Mouse (Mus musculus) neural tube, embryonic 15.5 days (tissue): ENCODE results near the gene Abhd17c. TPM values are rescaled to one million over a fixed set of nuclear protein-coding genes. Genes with fewer than 3 reads are reported as not detected.
"Not testable (repeated sequence)": the region's sequence is repeated elsewhere in the genome, so short reads cannot be mapped to it uniquely, and the experiment has no call there.

Experiments used
- ATAC-seq: fragments of 200-750 bp; cut with Nextera tagmentation; 2 replicates; pipeline ENCODE4 v1.8.0; 2017; ENCODE audit warnings: mild to moderate bottlenecking, moderate TSS enrichment, moderate library complexity; ENCODE audit not compliant: low FRiP score
- H3K27ac ChIP-seq: fragments of 300-500 bp; sonication (generic); replicated peaks from 2 replicates; pipeline ENCODE4 v1.5.1; 2015; ENCODE audit warnings: mild to moderate bottlenecking, inconsistent platforms
- H3K27me3 ChIP-seq: fragments of 300-500 bp; sonication (generic); replicated peaks from 2 replicates; pipeline ENCODE4 v1.6.1; 2015; ENCODE audit warnings: inconsistent platforms
- H3K36me3 ChIP-seq: fragments of 300-500 bp; sonication (generic); 2 replicates; pipeline ENCODE4 v1.6.1; 2015; ENCODE audit warnings: inconsistent platforms
- H3K4me1 ChIP-seq: fragments of 300-500 bp; sonication (generic); 2 replicates; pipeline ENCODE4 v1.6.1; 2015; ENCODE audit warnings: inconsistent platforms
- H3K4me2 ChIP-seq: fragments of 300-500 bp; sonication (generic); 2 replicates; pipeline ENCODE4 v1.6.1; 2015; ENCODE audit warnings: inconsistent platforms, mild to moderate bottlenecking, moderate library complexity
- H3K4me3 ChIP-seq: fragments of 300-500 bp; sonication (generic); replicated peaks from 2 replicates; pipeline ENCODE4 v1.5.1; 2015; ENCODE audit warnings: mild to moderate bottlenecking, inconsistent platforms
- H3K9ac ChIP-seq: fragments of 300-500 bp; sonication (generic); replicated peaks from 2 replicates; pipeline ENCODE4 v1.6.1; 2015; ENCODE audit warnings: mild to moderate bottlenecking, inconsistent platforms
- H3K9me3 ChIP-seq: fragments of 300-500 bp; sonication (generic); replicated peaks from 2 replicates; pipeline ENCODE4 v1.6.1; 2016; ENCODE audit warnings: inconsistent platforms
- whole genome bisulfite sequencing: fragments of 180-500 bp; shearing (Covaris S2); methylation state at CpG from one replicate; pipeline ENCODE4 v1.1.7; 2015; ENCODE audit warnings: mixed read lengths; 5-methylcytosine and 5-hydroxymethylcytosine counted together
- polyA plus RNA-seq: library from polyadenylated mRNA; unstranded; fragments of >200 nt; fragmentation: Nextera tagmentation; extraction: Ambion mirVana; gene quantifications from 2 replicates; pipeline ENCODE4 v1.2.1, GENCODE M21; 2015

Gene Abhd17c
- polyA plus RNA-seq, result 45.2 and 71.7 TPM in 2 replicates

DNA sequence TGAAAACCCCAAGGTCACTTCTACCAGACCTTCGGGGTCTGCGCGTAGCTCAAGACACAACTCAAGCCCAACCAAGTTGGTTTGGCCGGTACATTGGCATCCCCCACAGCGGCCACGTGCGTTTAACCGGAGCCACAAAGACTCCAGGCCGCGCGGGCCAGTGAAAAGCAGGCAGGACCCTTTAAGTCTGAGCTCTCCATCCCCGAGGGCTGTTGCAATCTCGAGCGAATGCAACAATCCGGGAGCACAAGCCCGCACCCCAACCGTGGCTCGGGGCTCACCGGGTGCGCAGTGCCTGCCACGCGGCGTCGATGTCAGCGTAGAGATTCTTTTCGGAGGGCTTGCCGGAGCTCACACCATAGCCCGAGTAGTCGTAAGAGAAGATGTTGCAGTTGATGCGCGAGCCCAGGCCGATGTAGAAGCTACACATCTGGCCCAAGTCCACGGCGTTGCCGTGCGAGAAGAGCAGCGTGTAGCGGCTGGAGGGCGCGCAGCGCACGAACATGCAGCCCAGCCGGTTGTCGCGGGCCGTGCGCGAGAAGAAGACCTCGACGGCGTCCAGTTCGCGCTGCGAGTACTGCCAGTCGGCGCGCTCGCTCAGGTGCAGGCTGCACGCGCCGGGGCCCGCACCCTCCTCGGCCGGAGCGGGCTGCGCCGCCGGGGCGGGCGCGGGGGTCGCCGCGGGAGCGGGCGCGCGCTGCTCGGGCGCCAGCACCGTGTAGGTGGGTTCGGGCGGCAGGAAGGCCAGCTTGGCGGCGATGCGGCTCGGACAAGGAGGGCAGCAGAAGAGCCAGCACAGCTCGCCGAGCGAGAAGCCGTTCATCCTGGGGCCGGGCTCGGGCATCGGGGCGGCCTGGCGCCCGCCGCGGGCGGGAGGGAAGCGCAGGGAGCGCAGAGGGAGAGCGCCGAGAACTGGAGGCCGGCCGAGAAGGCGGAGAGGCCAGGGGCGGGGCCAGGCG is at the start of gene Abhd17c:
Abhd17c (minus strand) TSS at position 893 of the 959 bp plus-strand sequence.
- H3K4me2 ChIP-seq, result peak within 1 kb of the TSS; percentile 91
- peak within 1 kb of the TSS; percentile 79 for H3K4me3 ChIP-seq
- under 1% methylated on average over 96 of the region's 109 CpGs for WGBS
- no peaks in the 10 kb centered on the region; the same call in 1 of the 2 replicates for H3K36me3 ChIP-seq
- H3K27ac ChIP-seq, result peak within 1 kb of the TSS; percentile 96
- peaks cover 47% of the 10 kb centered on the region for H3K4me1 ChIP-seq
- ATAC-seq, result peak; percentile 84
- H3K9ac ChIP-seq, result peak within 1 kb of the TSS; percentile 97
- H3K27me3 ChIP-seq, result no peaks in the 10 kb centered on the region
- H3K9me3 ChIP-seq, result no peaks in the 10 kb centered on the region

DNA sequence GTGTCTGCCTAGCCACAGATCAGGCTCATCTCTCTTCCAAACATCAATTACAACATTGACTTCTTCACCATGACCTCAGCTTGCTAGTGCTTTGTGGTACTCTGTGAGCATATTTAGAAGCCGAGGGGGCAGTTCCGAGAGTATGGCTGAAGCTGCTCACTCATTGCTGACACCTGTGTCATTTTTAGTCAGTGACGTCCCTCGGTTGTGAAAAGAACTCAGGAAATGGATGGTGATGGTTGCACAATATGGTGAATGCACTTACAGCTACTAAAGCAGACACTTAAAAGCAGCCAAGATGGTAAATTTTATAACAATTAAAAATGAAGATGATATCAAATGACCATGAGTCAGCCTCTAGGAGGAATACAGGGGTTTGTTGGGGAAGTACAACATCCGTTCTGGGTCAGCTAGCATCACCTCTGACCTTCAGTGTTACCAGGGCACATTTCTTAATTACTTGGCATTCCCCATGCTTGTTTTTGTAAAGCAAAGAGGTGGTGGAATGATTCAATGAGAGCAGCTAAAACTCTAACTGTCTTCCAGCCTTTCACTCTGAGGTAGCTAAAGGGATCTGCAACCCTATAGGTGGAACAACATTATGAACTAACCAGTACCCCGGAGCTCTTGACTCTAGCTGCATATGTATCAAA is 45.6 kb upstream of the Abhd17c start:
- Histone ChIP-seq H3K9me3 (no peaks in the 10 kb centered on the region), H3K27me3 (no peaks in the 10 kb centered on the region), H3K36me3 (no peaks in the 10 kb centered on the region), H3K4me1 (no peaks in the 10 kb centered on the region), H3K27ac (no peak overlapping the region), H3K4me2 (no peak overlapping the region), H3K4me3 (no peak overlapping the region), H3K9ac (no peak overlapping the region)
- no peak for ATAC-seq
- WGBS, result 92% methylated on average over 6 of the region's 6 CpGs

DNA sequence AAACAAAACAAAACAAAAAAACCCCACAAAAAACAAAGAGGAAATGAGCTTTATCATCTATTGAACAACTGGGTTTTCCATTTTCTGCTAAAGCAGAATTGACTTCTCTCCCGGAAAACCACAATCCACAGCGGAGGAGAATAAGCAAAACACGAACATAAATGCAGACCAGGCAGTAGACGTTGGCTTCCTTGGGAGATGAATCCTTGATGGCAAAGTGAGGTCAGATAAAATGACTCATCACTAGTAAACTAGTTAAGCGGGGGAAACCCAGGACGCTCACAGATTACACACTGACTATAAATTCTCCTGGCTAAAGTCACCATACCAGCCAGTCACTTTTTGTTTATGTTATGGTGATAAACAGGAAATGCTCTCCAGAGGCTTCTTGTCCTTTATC is 44.5 kb upstream of the Abhd17c start:
- no peak for ATAC-seq
- no peaks in the 10 kb centered on the region for H3K36me3 ChIP-seq
- no peaks in the 10 kb centered on the region for H3K4me1 ChIP-seq

DNA sequence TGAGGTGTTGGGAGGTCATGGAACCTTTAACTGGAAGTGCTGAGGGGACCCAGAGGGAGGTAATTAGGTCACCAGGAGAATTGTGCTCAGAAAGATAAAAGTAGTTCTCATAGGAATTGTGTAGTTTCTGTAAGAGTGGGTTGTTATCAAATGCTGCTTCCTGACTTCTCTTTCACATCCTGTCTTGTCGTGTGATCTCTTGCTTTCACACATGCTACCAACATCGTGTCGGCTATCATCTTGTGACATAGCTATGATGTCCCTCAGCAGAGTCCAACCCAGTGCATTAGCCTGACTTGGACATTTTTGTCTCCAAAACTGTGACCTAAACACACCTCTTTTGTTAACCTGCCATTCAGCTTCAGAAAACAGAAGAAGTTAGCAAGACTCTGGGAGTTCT is 40.6 kb upstream of the Abhd17c start:
- Histone ChIP-seq H3K4me2 (no peak overlapping the region), H3K9ac (no peak overlapping the region), H3K27me3 (no peaks in the 10 kb centered on the region), H3K9me3 (no peaks in the 10 kb centered on the region), H3K36me3 (no peaks in the 10 kb centered on the region), H3K27ac (no peak overlapping the region), H3K4me3 (no peak overlapping the region), H3K4me1 (no peaks in the 10 kb centered on the region)
- 88% methylated on average over 3 of the region's 3 CpGs for WGBS
- no peak for ATAC-seq

More for the DNA sequence above, 44.5 kb upstream of the Abhd17c start:
- H3K9me3 ChIP-seq, result no peaks in the 10 kb centered on the region
- WGBS, result 80% methylated on average over 6 of the region's 6 CpGs
- no peak overlapping the region for H3K27ac ChIP-seq
- no peak overlapping the region for H3K9ac ChIP-seq
- H3K27me3 ChIP-seq, result no peaks in the 10 kb centered on the region
- no peak overlapping the region for H3K4me2 ChIP-seq
- no peak overlapping the region for H3K4me3 ChIP-seq

DNA sequence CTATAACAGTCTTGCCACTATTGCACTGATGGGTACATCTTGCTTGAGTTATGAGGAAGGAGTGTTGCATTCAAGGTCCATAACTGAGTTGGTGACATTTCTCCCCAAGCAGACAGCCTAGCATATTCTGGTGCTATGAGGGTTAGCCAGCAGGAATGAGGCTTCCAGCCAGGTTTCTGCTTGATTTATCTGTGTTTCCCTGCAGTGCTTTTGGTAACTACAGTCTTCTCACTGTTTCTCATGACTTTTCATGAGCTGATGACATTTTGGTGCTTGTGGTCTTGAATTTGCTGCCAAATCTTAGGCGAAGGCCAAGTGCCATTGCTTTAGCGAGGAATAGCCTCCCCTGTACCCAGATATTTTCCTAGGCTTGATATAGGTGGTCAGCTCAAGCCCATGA is 39.8 kb upstream of the Abhd17c start:
- Histone ChIP-seq H3K9ac (no peak overlapping the region), H3K9me3 (no peaks in the 10 kb centered on the region), H3K4me1 (no peaks in the 10 kb centered on the region), H3K27me3 (no peaks in the 10 kb centered on the region), H3K4me3 (no peak overlapping the region), H3K36me3 (no peaks in the 10 kb centered on the region), H3K27ac (no peak overlapping the region), H3K4me2 (no peak overlapping the region)
- 95% methylated on average over 2 of the region's 2 CpGs for WGBS
- no peak for ATAC-seq

DNA sequence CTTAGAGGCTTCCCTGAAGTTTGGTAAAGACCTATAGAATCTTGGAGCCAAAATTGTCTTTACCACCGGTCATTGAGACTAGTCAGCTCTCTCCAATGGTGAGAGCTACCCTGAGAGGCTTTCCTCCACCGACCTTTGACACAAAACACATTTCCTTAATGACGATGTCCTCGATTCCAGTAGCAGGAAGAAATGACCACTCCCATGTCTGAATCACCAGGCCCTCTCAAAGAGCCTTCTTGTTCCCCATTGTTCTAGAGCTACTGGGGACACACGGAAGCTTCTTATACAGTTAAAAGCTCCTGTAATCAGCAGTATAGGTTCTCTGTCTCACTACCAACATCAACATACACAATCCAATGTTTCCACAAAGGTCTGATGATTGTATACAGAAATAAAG is 36.5 kb upstream of the Abhd17c start:
- no peak for ATAC-seq
- H3K27ac ChIP-seq, result no peak overlapping the region
- H3K4me1 ChIP-seq, result no peaks in the 10 kb centered on the region
- no peak overlapping the region for H3K9ac ChIP-seq
- H3K4me3 ChIP-seq, result no peak overlapping the region
- H3K36me3 ChIP-seq, result no peaks in the 10 kb centered on the region
- H3K27me3 ChIP-seq, result no peaks in the 10 kb centered on the region
- no peak overlapping the region for H3K4me2 ChIP-seq
- WGBS, result 82% methylated on average over 5 of the region's 5 CpGs
- H3K9me3 ChIP-seq, result no peaks in the 10 kb centered on the region

DNA sequence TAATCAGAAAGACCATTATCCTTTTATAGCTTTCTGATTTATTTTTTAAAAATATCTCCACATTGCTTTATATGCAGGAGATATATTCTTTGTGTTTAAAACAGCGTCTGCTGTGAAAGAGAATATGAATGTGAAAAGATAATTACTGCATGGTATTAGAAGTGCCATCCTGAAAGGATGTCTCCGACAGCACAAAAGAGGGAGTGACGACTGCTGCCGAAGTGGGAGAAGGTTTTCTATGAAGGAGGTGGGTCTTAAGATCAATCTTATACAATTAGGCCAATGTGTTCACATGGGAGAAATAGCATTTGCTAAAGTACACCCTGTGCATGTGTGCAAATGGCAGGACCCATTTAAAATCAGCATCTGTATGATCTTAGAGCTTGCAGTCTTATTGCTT is 33.5 kb upstream of the Abhd17c start:
- Histone ChIP-seq H3K36me3 (no peaks in the 10 kb centered on the region), H3K27me3 (no peaks in the 10 kb centered on the region), H3K9ac (no peak overlapping the region), H3K4me3 (no peak overlapping the region), H3K27ac (no peak overlapping the region), H3K4me1 (no peaks in the 10 kb centered on the region), H3K9me3 (no peaks in the 10 kb centered on the region), H3K4me2 (no peak overlapping the region)
- no peak for ATAC-seq
- WGBS, result 76% methylated on average over 4 of the region's 4 CpGs

DNA sequence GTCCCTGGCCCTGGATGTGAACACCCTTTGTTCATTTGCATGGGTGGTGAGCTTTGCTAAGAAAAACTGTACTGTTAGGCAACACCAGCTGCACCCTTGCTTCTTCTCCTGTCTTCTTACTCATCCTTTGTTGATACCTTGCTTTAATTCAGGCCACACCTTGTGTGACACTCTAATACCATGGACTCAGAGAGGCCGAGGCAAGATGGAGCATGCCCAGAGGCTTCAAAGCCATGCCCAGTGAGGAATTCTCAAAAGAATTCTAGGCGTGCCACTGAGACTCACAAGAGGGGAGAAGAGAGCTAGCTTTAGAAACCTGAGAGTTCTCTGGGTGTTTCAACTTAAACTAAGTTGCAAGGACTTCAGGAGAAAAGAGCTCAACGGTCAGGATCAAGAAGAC is 33.0 kb upstream of the Abhd17c start:
- Histone ChIP-seq H3K9me3 (no peaks in the 10 kb centered on the region), H3K4me2 (no peak overlapping the region), H3K27ac (no peak overlapping the region), H3K4me1 (no peaks in the 10 kb centered on the region), H3K9ac (no peak overlapping the region), H3K4me3 (no peak overlapping the region), H3K27me3 (no peaks in the 10 kb centered on the region), H3K36me3 (no peaks in the 10 kb centered on the region)
- WGBS, result 79% methylated on average over 3 of the region's 3 CpGs
- ATAC-seq, result no peak

- H3K9ac ChIP-seq, H3K9me3 ChIP-seq, H3K4me2 ChIP-seq, H3K27ac ChIP-seq, H3K27me3 ChIP-seq, H3K4me3 ChIP-seq, H3K4me1 ChIP-seq, H3K36me3 ChIP-seq, ATAC-seq: not testable (repeated sequence)
- WGBS, result 97% methylated on average over 2 of the region's 2 CpGs
These were observed 27.1 kb upstream of the Abhd17c start for GRCm38 (mm10) chr7:84178809-84179208.

DNA sequence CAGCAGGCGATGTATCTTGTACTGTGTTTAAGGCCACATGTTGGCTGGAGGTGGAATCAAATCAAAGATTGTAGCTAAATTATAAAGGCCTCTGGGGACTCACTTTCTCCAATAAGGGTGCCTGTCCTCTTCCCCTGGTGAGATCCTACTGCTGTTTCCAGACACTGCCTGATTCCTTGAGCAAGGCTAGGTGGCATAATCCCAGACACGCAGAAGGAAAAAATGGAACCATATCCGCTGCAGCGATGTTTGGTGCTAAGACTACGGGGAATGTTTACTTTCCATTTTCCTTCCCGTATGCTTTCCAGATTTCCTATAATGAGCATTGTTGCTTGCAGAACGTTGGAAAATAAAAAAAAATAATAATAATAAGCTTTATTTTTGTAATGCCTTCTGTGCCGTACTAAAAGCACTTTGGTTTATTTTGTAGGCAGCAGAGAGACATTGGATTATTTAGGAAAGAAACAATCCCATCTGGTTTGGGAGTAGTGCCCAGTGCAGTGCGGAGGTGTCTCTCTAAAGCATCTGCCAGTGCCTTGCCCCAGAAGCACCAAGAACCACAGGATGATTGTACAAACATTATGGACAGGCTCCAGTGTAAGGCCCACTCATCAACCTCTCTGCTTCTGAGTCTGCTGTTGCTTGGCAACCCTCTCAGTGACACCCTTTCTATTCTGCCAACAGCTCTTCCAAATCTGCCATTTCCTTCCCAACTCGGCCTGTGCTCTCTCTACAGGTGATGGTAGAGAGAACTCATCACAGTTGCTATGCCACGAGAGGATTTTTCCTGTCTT is 23.2 kb upstream of the Abhd17c start:
- no peaks in the 10 kb centered on the region for H3K27me3 ChIP-seq
- H3K9me3 ChIP-seq, result no peaks in the 10 kb centered on the region
- WGBS, result 80% methylated on average over 11 of the region's 11 CpGs
- no peak overlapping the region for H3K4me3 ChIP-seq
- H3K9ac ChIP-seq, result no peak overlapping the region
- ATAC-seq, result no peak
- 0 out of 2 replicates have a peak, but pooled peaks cover 3% of the 10 kb centered on the region for H3K4me1 ChIP-seq
- no peaks in the 10 kb centered on the region for H3K36me3 ChIP-seq
- no peak overlapping the region for H3K27ac ChIP-seq
- H3K4me2 ChIP-seq, result no peak overlapping the region

GRCm38 (mm10) chr7:84173394-84173793 is 21.7 kb upstream of the Abhd17c start:
- 85% methylated on average over 4 of the region's 4 CpGs for WGBS
- no peaks in the 10 kb centered on the region for H3K36me3 ChIP-seq
- ATAC-seq, result no peak
- H3K27ac ChIP-seq, result no peak overlapping the region
- H3K27me3 ChIP-seq, result no peaks in the 10 kb centered on the region
- no peaks in the 10 kb centered on the region for H3K9me3 ChIP-seq
- H3K4me2 ChIP-seq, result no peak overlapping the region
- H3K4me1 ChIP-seq, result 0 out of 2 replicates have a peak, but pooled peaks cover 3% of the 10 kb centered on the region
- no peak overlapping the region for H3K4me3 ChIP-seq
- no peak overlapping the region for H3K9ac ChIP-seq
